Mouse (Mus musculus): ENCODE results near the gene Abtb1. TPM values are rescaled to one million over a fixed set of nuclear protein-coding genes. Genes with fewer than 3 reads are reported as not detected.

Gene Abtb1
- polyA plus RNA-seq, 1 experiment from 2014 or later, result 40.7 TPM

GRCm38 (mm10) chr6:88828206-88829009 lies 13.4 kb downstream of the Abtb1 start:
- no peak for ATAC-seq
- WGBS, result 73% methylated on average over 15 of the region's 15 CpGs
- Histone ChIP-seq H3K4me2 (ENCODE audit: low read length) (no peak overlapping the region), H3K9me3 (replicated peaks; ENCODE audit: control insufficient read depth, low read length, poor library complexity, severe bottlenecking) (no peaks in the 10 kb centered on the region), H3K4me1 (ENCODE audit: control insufficient read depth, insufficient read depth, low read length) (no peaks in the 10 kb centered on the region), H3K27ac (ENCODE audit: low read length) (no peak overlapping the region), H3K4me3 (ENCODE audit: low read depth, low read length) (no peak overlapping the region), H3K9ac (ENCODE audit: low read depth, low read length) (no peak overlapping the region), H3K27me3 (ENCODE audit: control insufficient read depth, insufficient read depth, low read depth, low read length) (no peaks in the 10 kb centered on the region), H3K36me3 (ENCODE audit: control insufficient read depth, insufficient read depth, low read length) (no peaks in the 10 kb centered on the region)

- no peak overlapping the region for H3K9ac ChIP-seq (ENCODE audit: low read depth, low read length)
- no peak overlapping the region for H3K4me2 ChIP-seq (ENCODE audit: low read length)
- H3K27ac ChIP-seq (ENCODE audit: low read length), result no peak overlapping the region
- no peaks in the 10 kb centered on the region for H3K9me3 ChIP-seq (replicated peaks; ENCODE audit: control insufficient read depth, low read length, poor library complexity, severe bottlenecking)
- no peaks in the 10 kb centered on the region for H3K4me1 ChIP-seq (ENCODE audit: control insufficient read depth, insufficient read depth, low read length)
- H3K27me3 ChIP-seq (ENCODE audit: control insufficient read depth, insufficient read depth, low read depth, low read length), result no peaks in the 10 kb centered on the region
- no peak for ATAC-seq
- no peaks in the 10 kb centered on the region for H3K36me3 ChIP-seq (ENCODE audit: control insufficient read depth, insufficient read depth, low read length)
- 53% methylated on average over 13 of the region's 13 CpGs for WGBS
- H3K4me3 ChIP-seq (ENCODE audit: low read depth, low read length), result no peak overlapping the region
These were observed 14.2 kb downstream of the Abtb1 start for GRCm38 (mm10) chr6:88827395-88828205.

- WGBS, result 68% methylated on average over 3 of the region's 3 CpGs
These were observed 14.8 kb downstream of the Abtb1 start for GRCm38 (mm10) chr6:88826965-88827364.

DNA sequence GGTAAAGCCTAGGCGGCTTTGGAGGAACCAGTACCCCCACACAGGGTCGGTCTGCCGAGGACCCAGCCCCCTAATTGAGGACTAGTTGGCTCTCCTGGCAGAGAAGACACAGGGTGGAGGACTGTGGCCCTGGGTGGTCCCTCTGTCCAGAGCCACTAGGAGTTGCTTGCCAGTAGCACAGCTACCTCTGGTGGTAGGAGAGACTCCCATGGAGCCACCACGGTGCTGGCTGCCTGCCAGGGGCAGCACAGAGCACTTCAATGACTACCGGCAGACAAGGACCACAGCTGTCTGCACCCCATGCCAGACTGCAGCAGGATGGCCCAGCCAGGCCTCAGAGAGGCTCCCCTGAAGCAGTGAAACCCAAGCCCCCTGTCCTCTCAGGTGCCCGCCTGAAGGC lies 15.2 kb downstream of the Abtb1 start:
- H3K36me3 ChIP-seq (ENCODE audit: control insufficient read depth, insufficient read depth, low read length), result no peaks in the 10 kb centered on the region
- ATAC-seq, result no peak
- no peaks in the 10 kb centered on the region for H3K27me3 ChIP-seq (ENCODE audit: control insufficient read depth, insufficient read depth, low read depth, low read length)
- no peaks in the 10 kb centered on the region for H3K4me1 ChIP-seq (ENCODE audit: control insufficient read depth, insufficient read depth, low read length)
- H3K27ac ChIP-seq (ENCODE audit: low read length), result no peak overlapping the region
- no peak overlapping the region for H3K4me3 ChIP-seq (ENCODE audit: low read depth, low read length)
- no peak overlapping the region for H3K9ac ChIP-seq (ENCODE audit: low read depth, low read length)
- no peak overlapping the region for H3K4me2 ChIP-seq (ENCODE audit: low read length)
- no peaks in the 10 kb centered on the region for H3K9me3 ChIP-seq (replicated peaks; ENCODE audit: control insufficient read depth, low read length, poor library complexity, severe bottlenecking)
- WGBS, result 33% methylated on average over 6 of the region's 6 CpGs

More at GRCm38 (mm10) chr6:88826965-88827364, 14.8 kb downstream of the Abtb1 start:
- no peak overlapping the region for H3K9ac ChIP-seq (ENCODE audit: low read depth, low read length)
- H3K27ac ChIP-seq (ENCODE audit: low read length), result no peak overlapping the region
- no peak overlapping the region for H3K4me2 ChIP-seq (ENCODE audit: low read length)
- H3K4me1 ChIP-seq (ENCODE audit: control insufficient read depth, insufficient read depth, low read length), result no peaks in the 10 kb centered on the region
- no peaks in the 10 kb centered on the region for H3K27me3 ChIP-seq (ENCODE audit: control insufficient read depth, insufficient read depth, low read depth, low read length)
- H3K4me3 ChIP-seq (ENCODE audit: low read depth, low read length), result no peak overlapping the region
- no peak for ATAC-seq
- H3K9me3 ChIP-seq (replicated peaks; ENCODE audit: control insufficient read depth, low read length, poor library complexity, severe bottlenecking), result no peaks in the 10 kb centered on the region
- H3K36me3 ChIP-seq (ENCODE audit: control insufficient read depth, insufficient read depth, low read length), result no peaks in the 10 kb centered on the region

DNA sequence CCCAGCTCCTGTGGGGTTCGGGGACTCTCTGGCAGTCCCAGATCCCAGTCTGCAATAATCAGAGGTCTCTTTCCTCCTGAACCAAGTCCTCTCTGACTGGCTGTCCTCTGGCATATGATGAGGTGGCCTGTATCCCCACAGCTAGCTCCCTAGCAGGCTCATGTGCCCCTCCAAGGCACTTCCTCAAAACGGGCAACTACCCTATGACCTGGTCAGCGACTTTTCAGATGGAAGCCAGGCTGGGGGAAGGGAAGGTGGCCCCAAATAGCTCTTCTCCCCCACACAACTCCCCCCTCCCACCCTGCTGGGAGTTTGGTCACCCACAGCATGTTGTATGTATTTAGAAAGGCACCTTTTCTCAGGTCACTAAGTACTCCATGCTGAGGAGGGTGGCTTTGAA lies 15.7 kb downstream of the Abtb1 start:
- Histone ChIP-seq H3K9me3 (replicated peaks; ENCODE audit: control insufficient read depth, low read length, poor library complexity, severe bottlenecking) (no peaks in the 10 kb centered on the region), H3K36me3 (ENCODE audit: control insufficient read depth, insufficient read depth, low read length) (no peaks in the 10 kb centered on the region), H3K4me2 (ENCODE audit: low read length) (no peak overlapping the region), H3K4me1 (ENCODE audit: control insufficient read depth, insufficient read depth, low read length) (no peaks in the 10 kb centered on the region), H3K27ac (ENCODE audit: low read length) (no peak overlapping the region), H3K4me3 (ENCODE audit: low read depth, low read length) (no peak overlapping the region), H3K27me3 (ENCODE audit: control insufficient read depth, insufficient read depth, low read depth, low read length) (no peaks in the 10 kb centered on the region), H3K9ac (ENCODE audit: low read depth, low read length) (no peak overlapping the region)
- ATAC-seq, result no peak
- 68% methylated on average over 3 of the region's 3 CpGs for WGBS

DNA sequence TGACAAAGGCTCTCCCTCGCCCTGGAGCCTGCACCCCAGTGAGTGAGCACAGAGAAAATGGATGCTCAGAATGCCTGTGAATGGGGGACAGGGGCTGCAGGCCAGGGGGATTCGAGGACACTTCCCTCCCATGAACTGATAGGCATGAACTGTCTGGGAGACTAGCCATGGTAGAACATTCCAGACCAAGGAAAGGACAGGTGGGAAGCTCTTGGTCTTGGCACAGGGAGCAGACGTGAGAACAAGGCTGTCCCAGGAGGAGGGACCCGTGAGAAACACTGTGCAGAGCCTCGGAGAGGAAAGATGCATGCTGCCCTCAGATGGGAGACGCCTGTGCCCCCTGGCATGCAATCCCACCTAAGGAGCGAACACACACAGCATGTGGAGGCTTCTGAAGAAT lies 17.6 kb downstream of the Abtb1 start:
- no peak for ATAC-seq
- no peak overlapping the region for H3K4me2 ChIP-seq (ENCODE audit: low read length)
- no peak overlapping the region for H3K4me3 ChIP-seq (ENCODE audit: low read depth, low read length)
- no peak overlapping the region for H3K27ac ChIP-seq (ENCODE audit: low read length)
- H3K4me1 ChIP-seq (ENCODE audit: control insufficient read depth, insufficient read depth, low read length), result no peaks in the 10 kb centered on the region
- H3K27me3 ChIP-seq (ENCODE audit: control insufficient read depth, insufficient read depth, low read depth, low read length), result no peaks in the 10 kb centered on the region
- H3K36me3 ChIP-seq (ENCODE audit: control insufficient read depth, insufficient read depth, low read length), result no peaks in the 10 kb centered on the region
- no peak overlapping the region for H3K9ac ChIP-seq (ENCODE audit: low read depth, low read length)
- WGBS, result 56% methylated on average over 7 of the region's 7 CpGs
- H3K9me3 ChIP-seq (replicated peaks; ENCODE audit: control insufficient read depth, low read length, poor library complexity, severe bottlenecking), result no peaks in the 10 kb centered on the region

- no peak overlapping the region for H3K27ac ChIP-seq (ENCODE audit: low read length)
- no peaks in the 10 kb centered on the region for H3K4me1 ChIP-seq (ENCODE audit: control insufficient read depth, insufficient read depth, low read length)
- no peaks in the 10 kb centered on the region for H3K9me3 ChIP-seq (replicated peaks; ENCODE audit: control insufficient read depth, low read length, poor library complexity, severe bottlenecking)
- H3K4me3 ChIP-seq (ENCODE audit: low read depth, low read length), result no peak overlapping the region
- ATAC-seq, result no peak
- 73% methylated on average over 11 of the region's 11 CpGs for WGBS
- H3K27me3 ChIP-seq (ENCODE audit: control insufficient read depth, insufficient read depth, low read depth, low read length), result no peaks in the 10 kb centered on the region
- no peak overlapping the region for H3K4me2 ChIP-seq (ENCODE audit: low read length)
- H3K36me3 ChIP-seq (ENCODE audit: control insufficient read depth, insufficient read depth, low read length), result no peaks in the 10 kb centered on the region
- H3K9ac ChIP-seq (ENCODE audit: low read depth, low read length), result no peak overlapping the region
These were observed 19.9 kb downstream of the Abtb1 start for GRCm38 (mm10) chr6:88821901-88822300.

- ATAC-seq, result no peak
- no peaks in the 10 kb centered on the region for H3K36me3 ChIP-seq (ENCODE audit: control insufficient read depth, insufficient read depth, low read length)
- H3K27ac ChIP-seq (ENCODE audit: low read length), result no peak overlapping the region
- H3K27me3 ChIP-seq (ENCODE audit: control insufficient read depth, insufficient read depth, low read depth, low read length), result no peaks in the 10 kb centered on the region
- H3K9me3 ChIP-seq (replicated peaks; ENCODE audit: control insufficient read depth, low read length, poor library complexity, severe bottlenecking), result no peaks in the 10 kb centered on the region
- no peak overlapping the region for H3K4me2 ChIP-seq (ENCODE audit: low read length)
- H3K9ac ChIP-seq (ENCODE audit: low read depth, low read length), result no peak overlapping the region
- no peaks in the 10 kb centered on the region for H3K4me1 ChIP-seq (ENCODE audit: control insufficient read depth, insufficient read depth, low read length)
- WGBS, result 89% methylated on average over 6 of the region's 6 CpGs
- H3K4me3 ChIP-seq (ENCODE audit: low read depth, low read length), result no peak overlapping the region
These were observed 20.5 kb downstream of the Abtb1 start for GRCm38 (mm10) chr6:88821294-88821693.

GRCm38 (mm10) chr6:88820853-88821252 lies 20.9 kb downstream of the Abtb1 start:
- Histone ChIP-seq H3K9me3 (replicated peaks; ENCODE audit: control insufficient read depth, low read length, poor library complexity, severe bottlenecking) (no peaks in the 10 kb centered on the region), H3K4me3 (ENCODE audit: low read depth, low read length) (no peak overlapping the region), H3K27me3 (ENCODE audit: control insufficient read depth, insufficient read depth, low read depth, low read length) (no peaks in the 10 kb centered on the region), H3K36me3 (ENCODE audit: control insufficient read depth, insufficient read depth, low read length) (no peaks in the 10 kb centered on the region), H3K27ac (ENCODE audit: low read length) (no peak overlapping the region), H3K9ac (ENCODE audit: low read depth, low read length) (no peak overlapping the region), H3K4me2 (ENCODE audit: low read length) (no peak overlapping the region), H3K4me1 (ENCODE audit: control insufficient read depth, insufficient read depth, low read length) (no peaks in the 10 kb centered on the region)
- ATAC-seq, result no peak
- WGBS, result 67% methylated on average over 3 of the region's 3 CpGs

Data from midbrain, embryonic 16.5 days (tissue).